Mouse (Mus musculus) kidney, embryonic 16.5 days (tissue): ENCODE results near the gene Lgr4. TPM values are rescaled to one million over a fixed set of nuclear protein-coding genes. Genes with fewer than 3 reads are reported as not detected.
"Not testable (repeated sequence)": the region's sequence is repeated elsewhere in the genome, so short reads cannot be mapped to it uniquely, and the experiment has no call there.

Source experiments
- ATAC-seq: fragments of 200-750 bp; cut with Nextera tagmentation; 2 replicates; pipeline ENCODE4 v1.8.0; 2017; ENCODE audit warnings: moderate TSS enrichment; ENCODE audit not compliant: low FRiP score, low TSS enrichment
- H3K27ac ChIP-seq: fragments of 300-500 bp; sonication (generic); 2 replicates; pipeline ENCODE4 v1.5.1; 2014; ENCODE audit warnings: low read length
- H3K27me3 ChIP-seq: fragments of 300-500 bp; sonication (generic); 2 replicates; pipeline ENCODE4 v1.6.1; 2014; ENCODE audit warnings: low read length, control low read depth, mixed read lengths; ENCODE audit not compliant: insufficient read depth
- H3K36me3 ChIP-seq: fragments of 300-500 bp; sonication (generic); 2 replicates; pipeline ENCODE4 v1.6.1; 2014; ENCODE audit warnings: low read length, control low read depth, mixed read lengths; ENCODE audit not compliant: insufficient read depth
- H3K4me1 ChIP-seq: fragments of 300-500 bp; sonication (generic); 2 replicates; pipeline ENCODE4 v1.6.1; 2014; ENCODE audit warnings: low read length, control low read depth, mixed read lengths; ENCODE audit not compliant: insufficient read depth
- H3K4me2 ChIP-seq: fragments of 300-500 bp; sonication (generic); replicated peaks from 2 replicates; pipeline ENCODE4 v1.6.1; 2014; ENCODE audit warnings: low read depth, low read length
- H3K4me3 ChIP-seq: fragments of 300-500 bp; sonication (generic); 2 replicates; pipeline ENCODE4 v1.5.1; 2014; ENCODE audit warnings: mild to moderate bottlenecking, low read length
- H3K9ac ChIP-seq: fragments of 300-500 bp; sonication (generic); replicated peaks from 2 replicates; pipeline ENCODE4 v1.6.1; 2014; ENCODE audit warnings: low read length
- H3K9me3 ChIP-seq: fragments of 300-500 bp; sonication (generic); 2 replicates; pipeline ENCODE4 v1.6.1; 2016; ENCODE audit warnings: low read length, control low read depth
- WGBS: fragments of 180-500 bp; shearing (Covaris S2); extraction: QIAGEN DNeasy Blood & Tissue Kit; methylation state at CpG from one replicate; pipeline ENCODE4 v1.1.7; 2014; 5-methylcytosine and 5-hydroxymethylcytosine counted together
- polyA plus RNA-seq: library from polyadenylated mRNA; unstranded; fragments of >200 nt; fragmentation: Nextera tagmentation; extraction: Ambion mirVana; gene quantifications from 2 replicates; pipeline ENCODE4 v1.2.1, GENCODE M21; 2015

Lgr4 gene
- polyA plus RNA-seq: 23.9 and 25.6 TPM in 2 replicates

DNA sequence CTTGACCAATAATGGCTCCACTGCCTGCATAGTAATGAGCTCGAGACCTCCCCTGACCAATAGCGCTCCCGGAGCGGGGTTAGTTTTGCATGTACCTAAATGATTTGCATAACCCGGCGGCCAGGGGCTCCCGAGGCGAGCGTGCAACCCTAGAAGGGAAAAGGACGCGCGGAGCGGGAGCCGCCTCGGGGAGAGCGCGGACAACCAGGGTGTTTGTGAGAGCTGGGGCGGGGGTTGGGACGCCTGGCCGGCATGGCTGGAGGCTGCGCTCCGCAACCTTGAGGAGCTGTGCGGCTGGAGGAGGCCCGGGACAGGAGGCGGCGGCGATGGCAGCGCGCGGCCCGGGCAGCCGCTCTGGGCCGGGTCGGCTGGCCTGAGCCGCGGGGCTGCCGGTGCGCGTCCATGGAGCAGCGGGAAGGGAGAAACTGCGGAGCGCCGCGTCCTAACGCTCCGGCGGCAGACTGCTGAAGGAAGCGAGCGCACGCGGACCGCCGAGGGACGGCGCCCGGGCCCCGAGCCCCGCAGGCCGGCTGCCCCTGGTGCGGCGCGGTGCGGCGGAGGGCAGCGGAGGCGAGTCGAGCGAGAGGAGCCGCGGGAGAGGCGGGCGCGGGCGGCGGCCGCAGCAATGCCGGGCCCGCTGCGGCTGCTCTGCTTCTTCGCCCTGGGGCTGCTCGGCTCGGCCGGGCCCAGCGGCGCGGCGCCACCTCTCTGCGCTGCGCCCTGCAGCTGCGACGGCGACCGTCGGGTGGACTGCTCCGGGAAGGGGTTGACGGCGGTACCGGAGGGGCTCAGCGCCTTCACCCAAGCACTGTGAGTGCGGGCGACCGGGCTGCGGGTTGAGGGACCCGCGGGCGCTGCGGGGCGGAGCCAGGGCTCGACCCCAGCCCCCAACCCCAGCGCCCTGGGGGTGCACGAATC is at the start of gene Lgr4:
Lgr4 (plus strand) TSS at position 152 of the 918 bp plus-strand sequence.
- Histone ChIP-seq H3K4me3 (peak within 1 kb of the TSS; percentile 74), H3K27me3 (no peaks in the 10 kb centered on the region), H3K27ac (peak within 1 kb of the TSS; percentile 98), H3K4me2 (peak within 1 kb of the TSS; percentile 59), H3K4me1 (peaks cover 39% of the 10 kb centered on the region), H3K9ac (peak within 1 kb of the TSS; percentile 97), H3K9me3 (no peaks in the 10 kb centered on the region), H3K36me3 (no peaks in the 10 kb centered on the region)
- under 1% methylated on average over 85 of the region's 111 CpGs for WGBS
- ATAC-seq: peak; percentile 99

DNA sequence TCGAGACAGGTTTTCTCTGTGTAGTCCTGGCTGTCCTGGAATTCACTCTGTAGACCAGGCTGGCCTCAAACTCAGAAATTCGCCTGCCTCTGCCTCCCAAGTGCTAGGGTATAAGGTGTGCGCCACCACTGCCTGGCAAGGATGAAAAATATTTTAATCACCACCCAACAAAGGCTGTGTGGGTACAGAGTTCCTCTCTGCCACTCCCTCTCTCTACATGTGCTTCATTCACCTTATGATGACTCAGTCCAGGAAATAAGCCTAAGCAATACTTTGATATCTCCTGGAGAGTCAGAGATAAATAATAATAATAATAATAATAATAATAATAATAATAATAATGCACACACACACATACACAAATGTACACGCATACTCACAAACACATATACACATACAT is 38.0 kb upstream of the Lgr4 start:
- not testable (repeated sequence) for H3K27ac ChIP-seq, H3K9ac ChIP-seq, H3K4me1 ChIP-seq, H3K4me2 ChIP-seq, ATAC-seq, H3K4me3 ChIP-seq, H3K9me3 ChIP-seq, H3K36me3 ChIP-seq, H3K27me3 ChIP-seq
- WGBS: 84% methylated on average over 4 of the region's 4 CpGs

DNA sequence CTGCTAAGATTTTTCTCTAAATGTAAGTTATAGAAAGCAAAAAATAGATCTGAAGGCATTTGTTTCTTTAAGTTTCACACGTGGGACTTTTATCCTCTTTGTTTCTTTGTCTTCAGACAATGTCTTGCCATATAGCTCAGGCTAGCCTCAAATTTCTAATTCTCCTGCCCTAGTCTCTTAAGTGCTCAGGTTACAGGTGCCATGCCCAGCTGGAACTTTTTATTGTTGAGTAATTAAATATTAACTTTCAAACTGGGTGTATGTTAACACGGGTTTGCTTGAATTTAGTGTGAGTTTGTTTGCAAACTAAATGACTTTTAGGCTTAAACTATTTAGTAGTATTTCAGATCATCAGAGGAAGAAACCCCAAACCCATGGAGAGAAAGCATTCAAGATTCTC is 36.3 kb upstream of the Lgr4 start:
- 36% methylated on average over 2 of the region's 2 CpGs for WGBS
- Histone ChIP-seq H3K27me3 (peaks cover 4% of the 10 kb centered on the region; the same call in 1 of the 2 replicates), H3K4me3 (no peak overlapping the region), H3K36me3 (no peaks in the 10 kb centered on the region), H3K4me2 (no peak overlapping the region), H3K4me1 (no peaks in the 10 kb centered on the region), H3K9me3 (no peaks in the 10 kb centered on the region; the same call in 1 of the 2 replicates), H3K9ac (no peak overlapping the region), H3K27ac (no peak overlapping the region)
- no peak for ATAC-seq

DNA sequence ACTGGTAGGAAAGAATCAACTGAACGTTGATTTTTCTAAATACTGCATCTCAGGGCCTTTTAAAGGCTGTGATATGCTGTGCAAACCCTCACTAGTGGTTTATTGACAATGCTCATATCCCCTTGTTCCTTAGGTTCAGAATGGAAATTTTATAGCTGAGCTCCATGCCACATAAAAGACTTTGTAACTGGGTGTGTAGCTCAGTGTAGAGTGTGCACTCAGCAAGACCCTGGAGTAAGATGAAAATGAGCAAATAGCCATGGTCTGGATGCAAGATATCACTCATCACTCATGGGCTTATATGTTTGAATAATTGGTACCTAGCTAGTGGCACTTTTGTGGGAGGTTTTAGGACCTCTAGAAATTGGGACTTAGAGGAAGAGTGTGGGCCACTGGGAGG is 35.8 kb upstream of the Lgr4 start:
- H3K9me3 ChIP-seq: no peaks in the 10 kb centered on the region; the same call in 1 of the 2 replicates
- H3K4me3 ChIP-seq: no peak overlapping the region
- H3K4me1 ChIP-seq: no peaks in the 10 kb centered on the region
- H3K9ac ChIP-seq: no peak overlapping the region
- no peak overlapping the region for H3K4me2 ChIP-seq
- H3K36me3 ChIP-seq: no peaks in the 10 kb centered on the region
- H3K27ac ChIP-seq: no peak overlapping the region
- 61% methylated on average over 1 of the region's 1 CpGs for WGBS
- H3K27me3 ChIP-seq: peaks cover 4% of the 10 kb centered on the region; the same call in 1 of the 2 replicates
- ATAC-seq: no peak

DNA sequence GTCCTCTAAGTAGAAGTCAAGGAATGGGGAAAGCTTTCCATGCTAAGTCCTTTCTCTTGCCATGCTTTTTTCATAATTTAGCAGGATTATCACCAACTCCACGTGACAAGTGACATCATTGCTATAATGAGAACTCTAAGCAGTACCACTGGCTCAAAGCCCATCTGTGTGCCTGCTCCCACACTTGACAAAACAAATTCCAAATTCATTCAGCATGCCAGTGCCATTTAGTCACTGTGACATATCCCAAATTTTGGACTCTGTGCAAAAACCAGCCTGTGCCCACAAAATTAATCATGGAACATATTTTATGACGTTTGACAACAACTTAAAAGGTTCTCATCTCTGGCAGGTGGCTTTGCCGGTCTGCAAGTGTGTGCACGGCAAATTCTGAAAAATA is 33.3 kb upstream of the Lgr4 start:
- Histone ChIP-seq H3K4me1 (no peaks in the 10 kb centered on the region), H3K9ac (no peak overlapping the region), H3K27ac (no peak overlapping the region), H3K4me2 (no peak overlapping the region), H3K4me3 (no peak overlapping the region), H3K9me3 (no peaks in the 10 kb centered on the region; the same call in 1 of the 2 replicates), H3K36me3 (no peaks in the 10 kb centered on the region), H3K27me3 (peaks cover 4% of the 10 kb centered on the region; the same call in 1 of the 2 replicates)
- WGBS: 77% methylated on average over 4 of the region's 4 CpGs
- ATAC-seq: no peak

DNA sequence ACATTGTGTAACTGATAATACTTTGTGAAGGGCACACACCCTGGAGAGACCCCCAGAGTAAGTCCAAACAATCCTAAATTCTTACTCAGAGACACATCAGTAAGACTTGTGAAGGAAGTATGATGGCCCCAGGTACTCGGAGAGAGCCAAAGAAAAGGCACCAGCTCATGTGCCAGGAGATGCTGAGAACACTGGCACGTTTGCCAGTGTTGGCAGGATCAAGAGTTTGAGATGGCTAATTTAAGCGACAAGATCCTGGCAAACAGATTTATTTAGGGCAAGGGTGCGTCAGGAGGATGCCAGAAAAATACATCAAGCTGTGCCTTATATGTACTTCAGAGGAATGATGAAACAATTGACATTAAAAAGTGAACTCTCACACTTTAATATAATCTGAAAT is 32.9 kb upstream of the Lgr4 start:
- Histone ChIP-seq H3K4me3 (no peak overlapping the region), H3K36me3 (no peaks in the 10 kb centered on the region), H3K4me1 (no peaks in the 10 kb centered on the region), H3K9me3 (no peaks in the 10 kb centered on the region; the same call in 1 of the 2 replicates), H3K27ac (no peak overlapping the region), H3K27me3 (peaks cover 4% of the 10 kb centered on the region; the same call in 1 of the 2 replicates), H3K9ac (no peak overlapping the region), H3K4me2 (no peak overlapping the region)
- ATAC-seq: no peak
- 67% methylated on average over 4 of the region's 4 CpGs for WGBS

DNA sequence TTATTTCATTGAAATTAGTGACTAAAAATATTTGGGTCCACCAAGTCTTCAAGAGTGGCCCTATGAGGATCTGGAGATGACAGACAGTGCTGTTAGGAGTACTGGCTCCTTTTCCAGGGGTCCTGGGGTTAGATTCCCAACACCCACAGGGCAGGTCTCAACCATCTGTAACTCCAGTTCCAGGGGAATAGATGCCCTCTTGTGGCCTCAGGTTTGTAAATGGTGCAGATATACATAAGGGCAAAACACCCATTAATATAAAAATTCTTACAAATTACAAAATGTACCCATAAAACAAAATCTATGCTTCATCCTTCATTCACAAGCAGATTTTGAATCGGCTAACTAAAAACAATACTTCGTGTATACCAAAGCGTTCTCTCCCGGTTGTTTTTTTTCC is 27.4 kb upstream of the Lgr4 start:
- Histone ChIP-seq H3K27me3 (no peaks in the 10 kb centered on the region), H3K4me1 (peaks cover 18% of the 10 kb centered on the region), H3K9me3 (no peaks in the 10 kb centered on the region), H3K9ac (peak overlapping the region; percentile 91), H3K27ac (no peak overlapping the region), H3K4me3 (peak overlapping the region; percentile 76), H3K36me3 (peaks cover 8% of the 10 kb centered on the region), H3K4me2 (peak overlapping the region; percentile 46)
- ATAC-seq: no peak
- 45% methylated on average over 4 of the region's 4 CpGs for WGBS

DNA sequence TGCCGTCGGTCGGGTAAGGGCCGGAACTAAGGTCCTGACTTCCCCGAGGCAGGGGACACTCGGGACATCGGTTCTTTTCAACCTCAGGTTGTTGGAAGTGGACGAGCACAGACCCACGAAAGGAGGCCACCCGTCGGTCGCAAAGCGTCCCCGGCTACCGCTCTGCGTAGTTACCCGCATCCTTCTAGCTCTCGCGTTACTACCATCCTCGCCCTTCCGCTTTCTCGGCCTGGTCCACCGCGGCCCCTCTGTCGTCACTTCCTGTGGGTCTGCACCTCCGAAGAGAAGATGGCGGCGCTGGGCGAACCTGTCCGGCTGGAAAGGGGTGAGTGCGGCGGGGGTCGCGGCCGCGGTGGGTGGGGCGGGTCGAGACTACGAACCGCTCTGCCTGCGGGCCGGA is 26.9 kb upstream of the Lgr4 start, which contains the start of gene Lin7c:
Lin7c (plus strand) TSS at position 257 of the 400 bp plus-strand sequence.
- peak within 1 kb of the TSS; percentile 91 for H3K9ac ChIP-seq
- peak within 1 kb of the TSS; percentile 90 for H3K4me2 ChIP-seq
- H3K36me3 ChIP-seq: peaks cover 11% of the 10 kb centered on the region
- under 1% methylated on average over 41 of the region's 42 CpGs for WGBS
- H3K27me3 ChIP-seq: no peaks in the 10 kb centered on the region
- H3K4me3 ChIP-seq: peak within 1 kb of the TSS; percentile 76
- no peaks in the 10 kb centered on the region for H3K9me3 ChIP-seq
- H3K4me1 ChIP-seq: peaks cover 18% of the 10 kb centered on the region
- ATAC-seq: peak; percentile 100
- H3K27ac ChIP-seq: peak within 1 kb of the TSS; percentile 83

DNA sequence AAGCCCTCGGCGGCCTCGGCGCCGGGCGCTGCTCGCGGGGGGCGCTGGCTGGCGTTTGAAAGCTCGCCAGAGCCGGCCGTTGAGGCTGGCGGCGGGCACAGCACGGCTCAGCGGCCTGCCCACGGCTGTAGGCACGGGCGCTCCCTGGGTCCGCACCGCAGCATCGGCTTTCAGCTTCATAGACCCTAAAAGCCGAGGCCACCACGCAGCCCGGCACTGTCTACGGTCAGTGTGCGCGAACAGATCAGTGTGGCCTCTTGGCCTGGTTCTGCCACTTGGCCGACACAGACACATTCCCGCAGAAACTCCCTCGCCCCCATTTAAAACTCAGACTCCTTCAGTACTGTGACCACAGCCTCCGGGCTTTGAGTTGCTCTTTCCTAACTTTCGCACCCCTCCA is 26.4 kb upstream of the Lgr4 start:
- 0% methylated on average over 32 of the region's 34 CpGs for WGBS
- peak; percentile 91 for ATAC-seq
- peak overlapping the region; percentile 76 for H3K4me3 ChIP-seq

DNA sequence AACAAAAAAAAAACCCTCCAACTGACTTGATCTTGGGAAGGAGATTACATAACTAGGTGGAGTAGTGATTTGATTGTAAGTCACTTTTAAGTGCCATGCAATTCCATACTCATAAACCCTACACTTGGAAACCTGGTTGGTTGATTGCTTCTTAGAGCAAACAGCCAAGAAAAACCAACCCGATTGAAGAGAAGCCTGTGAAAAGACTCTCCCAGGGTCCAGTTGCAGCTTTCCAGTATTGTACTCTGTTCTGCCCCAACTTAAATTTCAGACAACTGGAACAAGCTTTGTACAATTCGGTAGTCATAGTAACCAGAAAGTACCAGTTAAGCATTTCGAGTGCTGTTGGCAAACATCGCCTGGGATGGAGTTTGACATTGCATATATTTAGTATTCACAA is 26.0 kb upstream of the Lgr4 start:
- H3K4me3 ChIP-seq: peak overlapping the region; percentile 76
- H3K4me1 ChIP-seq: peaks cover 18% of the 10 kb centered on the region
- peak overlapping the region; percentile 90 for H3K4me2 ChIP-seq
- no peaks in the 10 kb centered on the region for H3K27me3 ChIP-seq
- no peaks in the 10 kb centered on the region for H3K9me3 ChIP-seq
- peak overlapping the region; percentile 91 for H3K9ac ChIP-seq
- ATAC-seq: no peak
- WGBS: 21% methylated on average over 4 of the region's 4 CpGs
- H3K27ac ChIP-seq: peak overlapping the region; percentile 83
- H3K36me3 ChIP-seq: peaks cover 20% of the 10 kb centered on the region

More for the DNA sequence above, 26.4 kb upstream of the Lgr4 start:
- H3K36me3 ChIP-seq: peaks cover 16% of the 10 kb centered on the region
- peak overlapping the region; percentile 83 for H3K27ac ChIP-seq
- H3K27me3 ChIP-seq: no peaks in the 10 kb centered on the region
- peaks cover 18% of the 10 kb centered on the region for H3K4me1 ChIP-seq
- peak overlapping the region; percentile 91 for H3K9ac ChIP-seq
- peak overlapping the region; percentile 90 for H3K4me2 ChIP-seq
- no peaks in the 10 kb centered on the region for H3K9me3 ChIP-seq
